Mouse (Mus musculus) CH12.LX (cell line): ENCODE results near the gene Tmem245. TPM values are rescaled to one million over a fixed set of nuclear protein-coding genes. Genes with fewer than 3 reads are reported as not detected.

Source experiments
- DNase-seq: peaks from one replicate; pipeline ENCODE4 v3.0.0-alpha.2; 2013; ENCODE audit errors: extremely low read depth
- H3K27ac ChIP-seq: 2 replicates; pipeline ENCODE4 v1.5.1; 2012; ENCODE audit warnings: low read depth, mild to moderate bottlenecking, control low read depth, moderate library complexity; ENCODE audit not compliant: insufficient read depth
- H3K27me3 ChIP-seq: replicated peaks from 2 replicates; pipeline ENCODE3; 2012; ENCODE audit warnings: inconsistent platforms
- H3K36me3 ChIP-seq, 2 experiments: replicated peaks in 1 of 2; 2 replicates each; pipeline versions ENCODE3 to v1.6.1; 2012; ENCODE audit warnings: inconsistent platforms in 1 of 2, low read length in 1 of 2, mild to moderate bottlenecking in 1 of 2, mixed read lengths in 1 of 2, moderate library complexity in 1 of 2; ENCODE audit not compliant: control insufficient read depth in 1 of 2, insufficient read depth in 1 of 2
- H3K4me1 ChIP-seq, 2 experiments: 2 replicates each; pipeline ENCODE4 v1.6.1; 2012; ENCODE audit warnings: inconsistent platforms in 1 of 2, moderate library complexity in 1 of 2; ENCODE audit not compliant: insufficient read depth in 2 of 2, control insufficient read depth in 1 of 2
- H3K4me2 ChIP-seq: 2 replicates; pipeline ENCODE4 v1.6.1; 2012; ENCODE audit warnings: low read depth, mild to moderate bottlenecking, control low read depth; ENCODE audit not compliant: poor library complexity, insufficient read depth, severe bottlenecking
- H3K4me3 ChIP-seq, 3 experiments: fragments of 150-350 bp in 1 of 3; sonication (generic) in 1 of 3; replicated peaks in 1 of 3; 2 replicates each; pipeline versions ENCODE3 to v1.5.1; 2011 to 2012; ENCODE audit warnings: low read depth in 2 of 3, low read length in 2 of 3, mild to moderate bottlenecking in 2 of 3, moderate library complexity in 2 of 3, control low read depth in 1 of 3, improper control_type of control experiment in 1 of 3, inconsistent platforms in 1 of 3, mixed read lengths in 1 of 3; ENCODE audit not compliant: poor library complexity in 1 of 3
- H3K79me2 ChIP-seq: replicated peaks from 2 replicates; pipeline ENCODE4 v1.6.1; 2012; ENCODE audit warnings: mild to moderate bottlenecking, moderate library complexity; ENCODE audit not compliant: control insufficient read depth, poor library complexity, insufficient read depth, severe bottlenecking; ENCODE audit errors: extremely low read depth
- H3K9ac ChIP-seq: 2 replicates; pipeline ENCODE4 v1.6.1; 2012; ENCODE audit warnings: low read depth, mild to moderate bottlenecking, control low read depth, moderate library complexity; ENCODE audit not compliant: insufficient read depth
- H3K9me3 ChIP-seq: replicated peaks from 2 replicates; pipeline ENCODE3; 2012; ENCODE audit warnings: low read length, inconsistent platforms, mixed read lengths
- CTCF ChIP-seq, 2 experiments: IDR thresholded peaks in 1 of 2; conservative IDR thresholded peaks in 1 of 2; 2 replicates each; pipeline ENCODE4 v1.5.1; 2011 to 2012; ENCODE audit warnings: low read depth in 2 of 2, low read length in 2 of 2, improper control_type of control experiment in 1 of 2, inconsistent platforms in 1 of 2, mild to moderate bottlenecking in 1 of 2, moderate library complexity in 1 of 2
- E2F4 ChIP-seq: IDR thresholded peaks from 2 replicates; pipeline ENCODE4 v1.6.1; 2011; ENCODE audit warnings: low read depth, low read length, improper control_type of control experiment; ENCODE audit not compliant: insufficient replicate concordance
- ETS1 ChIP-seq: conservative IDR thresholded peaks from 2 replicates; pipeline ENCODE4 v1.6.1; 2012; ENCODE audit warnings: low read depth, mild to moderate bottlenecking, inconsistent platforms, low read length, improper control_type of control experiment, moderate library complexity
- JUN ChIP-seq: IDR thresholded peaks from 2 replicates; pipeline ENCODE4 v1.6.1; 2011; ENCODE audit warnings: low read depth, mild to moderate bottlenecking, low read length, improper control_type of control experiment, moderate library complexity; ENCODE audit not compliant: insufficient read depth
- JUND ChIP-seq: conservative IDR thresholded peaks from 2 replicates; pipeline ENCODE4 v1.6.1; 2011; ENCODE audit warnings: low read depth, low read length, improper control_type of control experiment
- KAT2A ChIP-seq: IDR thresholded peaks from 2 replicates; pipeline ENCODE4 v1.6.1; 2012; ENCODE audit warnings: low read length, improper control_type of control experiment, inconsistent platforms; ENCODE audit not compliant: insufficient replicate concordance
- MAFK ChIP-seq: IDR thresholded peaks from 2 replicates; pipeline ENCODE4 v1.6.1; 2011; ENCODE audit warnings: low read length, improper control_type of control experiment; ENCODE audit not compliant: insufficient replicate concordance
- MAZ ChIP-seq: IDR thresholded peaks from 2 replicates; pipeline ENCODE4 v1.6.1; 2012; ENCODE audit warnings: low read depth, mild to moderate bottlenecking, inconsistent platforms, low read length, improper control_type of control experiment, moderate library complexity
- NELFE ChIP-seq: IDR thresholded peaks from 2 replicates; pipeline ENCODE4 v1.6.1; 2011; ENCODE audit warnings: low read depth, low read length, improper control_type of control experiment
- PAX5 ChIP-seq: IDR thresholded peaks from 2 replicates; pipeline ENCODE4 v1.6.1; 2012; ENCODE audit warnings: low read length, inconsistent platforms, mixed read lengths
- POLR2A ChIP-seq: IDR thresholded peaks from 2 replicates; pipeline ENCODE4 v1.6.1; 2011; ENCODE audit warnings: low read depth, mild to moderate bottlenecking, improper control_type of control experiment, low read length
- POLR2AphosphoS2 ChIP-seq: IDR thresholded peaks from 2 replicates; pipeline ENCODE4 v1.6.1; 2011; ENCODE audit warnings: low read depth, low read length, improper control_type of control experiment
- RAD21 ChIP-seq: IDR thresholded peaks from 2 replicates; pipeline ENCODE4 v1.6.1; 2011; ENCODE audit warnings: low read depth, mild to moderate bottlenecking, low read length, improper control_type of control experiment, moderate library complexity
- RCOR1 ChIP-seq: conservative IDR thresholded peaks from 2 replicates; pipeline ENCODE4 v1.6.1; 2012; ENCODE audit warnings: low read depth, mild to moderate bottlenecking, inconsistent platforms, low read length, improper control_type of control experiment
- SIN3A ChIP-seq: IDR thresholded peaks from 2 replicates; pipeline ENCODE4 v1.6.1; 2012; ENCODE audit warnings: low read length, improper control_type of control experiment, inconsistent platforms
- USF1 ChIP-seq: IDR thresholded peaks from 2 replicates; pipeline ENCODE4 v1.6.1; 2014; ENCODE audit warnings: low read depth, mild to moderate bottlenecking, inconsistent platforms, low read length, improper control_type of control experiment
- ZNF384 ChIP-seq: IDR thresholded peaks from 2 replicates; pipeline ENCODE4 v1.6.1; 2012; ENCODE audit warnings: low read depth, low read length, improper control_type of control experiment, inconsistent platforms
- dilution Hi-C: fragments of 300-500 bp; cut with MboI; formaldehyde crosslinking; loops from 2 replicates; pipeline ENCODE4 v1.14.3; 2020; ENCODE audit warnings: low sequenced_read_pairs; ENCODE audit not compliant: extremely low pct_unique_long_range_greater_than_20kb, extremely low pct_ligation_motif_present
- in situ Hi-C: fragments of 300-500 bp; cut with MboI; formaldehyde crosslinking; loops from 3 replicates; pipeline ENCODE4 v1.14.3; 2019; ENCODE audit warnings: low sequenced_read_pairs, low pct_ligation_motif_present, low pct_unique_long_range_greater_than_20kb, mixed read lengths
- polyA plus RNA-seq: library from polyadenylated mRNA; unstranded; fragments of >175 nt; gene quantifications from 2 replicates; pipeline ENCODE4 v1.2.1, GENCODE M21; 2012; ENCODE audit warnings: low read depth; ENCODE audit not compliant: insufficient read length
- total RNA-seq, 2 experiments: library from RNA; depleted of rRNA; stranded (reverse); fragments of 300-350 nt in 1 of 2; fragments of >200 nt in 1 of 2; gene quantifications; 2 replicates each; pipeline ENCODE4 v1.2.3; 2012 to 2014

Tmem245 gene
- total and polyA plus RNA-seq, 3 experiments = 4.4 to 9.0 (median 5.6) TPM

DNA sequence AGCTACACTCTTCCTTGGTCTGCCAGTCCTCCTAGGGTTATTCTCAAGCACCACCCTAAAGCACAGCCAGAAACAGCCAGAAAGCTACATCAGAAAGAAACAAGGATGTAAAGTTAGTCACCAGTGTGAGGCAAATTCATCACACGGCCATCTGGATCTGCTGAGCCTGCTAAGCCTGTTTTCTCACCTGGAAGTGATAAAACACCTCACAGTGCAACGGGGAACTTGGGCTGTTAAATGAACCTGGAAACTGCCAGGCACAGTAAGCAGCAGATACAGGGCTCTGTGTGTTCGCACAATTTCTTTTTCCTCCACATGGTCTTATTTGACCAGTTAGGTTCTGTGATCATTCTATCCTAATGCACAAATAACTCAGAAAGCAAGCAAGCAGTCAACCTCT, 37.7 kb downstream of the Tmem245 start:
- peaks cover 19 to 44% of the 10 kb centered on the region in 2 experiments for H3K4me1 ChIP-seq
- H3K27ac ChIP-seq = no peak overlapping the region
- DNase-seq = no peak
- H3K9me3 ChIP-seq = no peaks in the 10 kb centered on the region
- H3K79me2 ChIP-seq = no peaks in the 10 kb centered on the region
- no peak overlapping the region for H3K4me2 ChIP-seq
- in situ Hi-C loops (no loop called here), dilution Hi-C loops (no loop called here)
- H3K36me3 ChIP-seq = peaks cover 33 to 69% of the 10 kb centered on the region in 2 experiments
- no peaks in the 10 kb centered on the region for H3K27me3 ChIP-seq
- H3K4me3 ChIP-seq = no peak overlapping the region
- TF ChIP-seq USF1 = no peak
- no peak for TF ChIP-seq PAX5
- TF ChIP-seq CTCF (conservative IDR thresholded peaks at IDR 0.05 in 1 of 2, IDR thresholded peaks at IDR 0.05 in 1 of 2; ENCODE audit: low read depth in 2 of 2, low read length in 2 of 2) = no peak
- no peak for TF ChIP-seq RCOR1
- no peak for TF ChIP-seq KAT2A
- no peak for TF ChIP-seq JUN
- TF ChIP-seq ETS1 = no peak
- TF ChIP-seq RAD21 = no peak
- no peak for TF ChIP-seq E2F4
- no peak for TF ChIP-seq ZNF384
- no peak for TF ChIP-seq POLR2A
- TF ChIP-seq, all 38 proteins: peak for 0
- no peak overlapping the region for H3K9ac ChIP-seq

DNA sequence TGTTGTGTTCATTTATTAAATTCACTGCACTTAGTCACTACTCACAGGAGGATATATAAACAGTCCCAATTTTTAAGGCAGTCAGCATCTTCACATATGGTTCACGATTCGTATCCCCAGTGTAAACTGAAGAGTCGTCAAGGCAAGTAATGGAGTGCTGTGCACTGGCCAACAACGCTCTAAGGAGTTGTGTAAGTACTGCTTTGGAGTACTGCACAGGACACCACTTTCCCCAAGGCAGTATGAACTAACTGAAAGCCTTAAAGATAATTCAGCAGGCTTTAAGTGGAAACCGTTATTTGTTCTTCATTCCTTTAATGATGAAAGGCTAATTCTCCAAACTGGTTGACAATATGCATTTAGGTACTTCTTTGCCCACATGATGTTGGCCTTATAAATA, 39.6 kb downstream of the Tmem245 start:
- H3K27me3 ChIP-seq = no peaks in the 10 kb centered on the region
- H3K4me2 ChIP-seq = no peak overlapping the region
- H3K9ac ChIP-seq = no peak overlapping the region
- no peak overlapping the region for H3K27ac ChIP-seq
- H3K9me3 ChIP-seq = no peaks in the 10 kb centered on the region
- in situ Hi-C loops = no loop called here
- H3K4me3 ChIP-seq = no peak overlapping the region
- TF ChIP-seq POLR2AphosphoS2 (no peak), JUND (no peak), SIN3A (no peak), MAZ (no peak), ZNF384 (no peak), NELFE (no peak), E2F4 (no peak), MAFK (no peak)
- TF ChIP-seq, all 38 proteins: peak for 0
- no peak for DNase-seq
- Histone ChIP-seq H3K36me3 (peaks cover 35 to 70% of the 10 kb centered on the region in 2 experiments), H3K4me1 (peaks cover 23 to 51% of the 10 kb centered on the region in 2 experiments), H3K79me2 (no peaks in the 10 kb centered on the region)
- dilution Hi-C loops = no loop called here
